Mouse (Mus musculus) neural tube, embryonic 12.5 days (tissue): Measurements from ENCODE around the gene Mief2. TPM values are rescaled to one million over a fixed set of nuclear protein-coding genes. Genes with fewer than 3 reads are reported as not detected.
A peak's percentile ranks its signal among the peaks of the same experiment; 100 is the strongest.

ENCODE experiments used
- ATAC-seq: fragments of 200-750 bp; cut with Nextera tagmentation; 2 replicates; pipeline ENCODE4 v1.8.0; 2017; ENCODE audit warnings: low read depth, mild to moderate bottlenecking, moderate TSS enrichment, moderate library complexity; ENCODE audit not compliant: low FRiP score
- H3K27ac ChIP-seq: fragments of 300-500 bp; sonication (generic); 2 replicates; pipeline ENCODE4 v1.5.1; 2016
- H3K27me3 ChIP-seq: fragments of 300-500 bp; sonication (generic); replicated peaks from 2 replicates; pipeline ENCODE4 v1.6.1; 2016; ENCODE audit warnings: mild to moderate bottlenecking
- H3K36me3 ChIP-seq: fragments of 300-500 bp; sonication (generic); 2 replicates; pipeline ENCODE4 v1.6.1; 2016; ENCODE audit warnings: mild to moderate bottlenecking
- H3K4me1 ChIP-seq: fragments of 300-500 bp; sonication (generic); 2 replicates; pipeline ENCODE4 v1.6.1; 2016
- H3K4me2 ChIP-seq: fragments of 300-500 bp; sonication (generic); replicated peaks from 2 replicates; pipeline ENCODE4 v1.6.1; 2016; ENCODE audit warnings: mild to moderate bottlenecking
- H3K4me3 ChIP-seq: fragments of 300-500 bp; sonication (generic); 2 replicates; pipeline ENCODE4 v1.5.1; 2016
- H3K9ac ChIP-seq: fragments of 300-500 bp; sonication (generic); 2 replicates; pipeline ENCODE4 v1.6.1; 2016; ENCODE audit warnings: mild to moderate bottlenecking
- H3K9me3 ChIP-seq: fragments of 300-500 bp; sonication (generic); 2 replicates; pipeline ENCODE4 v1.6.1; 2016; ENCODE audit warnings: mild to moderate bottlenecking
- WGBS: fragments of 180-500 bp; shearing (Covaris S2); methylation state at CpG from one replicate; pipeline ENCODE4 v1.1.7; 2016; 5-methylcytosine and 5-hydroxymethylcytosine counted together
- microRNA-seq: library from miRNA; unstranded; fragments of <30 nt; microRNA quantifications from one replicate; pipeline ENCODE4, GENCODE M21; 2017
- polyA plus RNA-seq: library from polyadenylated mRNA; unstranded; fragments of >200 nt; fragmentation: Nextera tagmentation; extraction: Ambion mirVana; gene quantifications from 2 replicates; pipeline ENCODE4 v1.2.1, GENCODE M21; 2016

Gene Mief2
- polyA plus RNA-seq, 1 experiment from 2014 or later, result 17.5 TPM

GRCm38 (mm10) chr11:60772161-60772560 is 44.0 kb downstream of the Mief2 start:
- WGBS, result 83% methylated on average over 4 of the region's 4 CpGs
- Histone ChIP-seq H3K4me2 (no peak overlapping the region), H3K4me1 (peaks cover 14% of the 10 kb centered on the region), H3K27me3 (no peaks in the 10 kb centered on the region), H3K9me3 (no peaks in the 10 kb centered on the region), H3K4me3 (no peak overlapping the region), H3K27ac (no peak overlapping the region), H3K36me3 (no peaks in the 10 kb centered on the region), H3K9ac (no peak overlapping the region)
- no peak for ATAC-seq

- Histone ChIP-seq H3K4me1 (peaks cover 29% of the 10 kb centered on the region), H3K27ac (no peak overlapping the region), H3K4me3 (no peak overlapping the region), H3K4me2 (no peak overlapping the region), H3K9ac (no peak overlapping the region), H3K9me3 (no peaks in the 10 kb centered on the region), H3K36me3 (peaks cover 5% of the 10 kb centered on the region; the same call in 1 of the 2 replicates), H3K27me3 (no peaks in the 10 kb centered on the region)
- WGBS, result 82% methylated on average over 3 of the region's 3 CpGs
- no peak for ATAC-seq
Measured at GRCm38 (mm10) chr11:60774158-60774689, 46.0 kb downstream of the Mief2 start.

GRCm38 (mm10) chr11:60774841-60775240 is 46.6 kb downstream of the Mief2 start:
- H3K4me1 ChIP-seq, result peaks cover 35% of the 10 kb centered on the region
- ATAC-seq, result no peak
- no peaks in the 10 kb centered on the region for H3K9me3 ChIP-seq
- no peak overlapping the region for H3K9ac ChIP-seq
- 88% methylated on average over 1 of the region's 1 CpGs for WGBS
- no peaks in the 10 kb centered on the region for H3K27me3 ChIP-seq
- no peak overlapping the region for H3K4me3 ChIP-seq
- H3K27ac ChIP-seq, result no peak overlapping the region
- peaks cover 11% of the 10 kb centered on the region; the same call in 1 of the 2 replicates for H3K36me3 ChIP-seq
- H3K4me2 ChIP-seq, result 0 out of 2 replicates have a peak overlapping the region, but pooled peaks have one; percentile 83

- Histone ChIP-seq H3K4me3 (peak overlapping the region; percentile 78; the same call in 1 of the 2 replicates), H3K27me3 (no peaks in the 10 kb centered on the region), H3K27ac (no peak overlapping the region), H3K36me3 (peaks cover 11% of the 10 kb centered on the region; the same call in 1 of the 2 replicates), H3K9ac (peak overlapping the region; percentile 72; the same call in 1 of the 2 replicates), H3K9me3 (no peaks in the 10 kb centered on the region), H3K4me1 (peaks cover 42% of the 10 kb centered on the region), H3K4me2 (peak overlapping the region; percentile 83)
- no peak for ATAC-seq
- WGBS, result 62% methylated on average over 6 of the region's 6 CpGs
Measured at GRCm38 (mm10) chr11:60775578-60775977, 47.4 kb downstream of the Mief2 start.

GRCm38 (mm10) chr11:60776107-60776828 is 48.1 kb downstream of the Mief2 start:
- H3K9ac ChIP-seq, result peak overlapping the region; percentile 72
- peak overlapping the region; percentile 83 for H3K4me2 ChIP-seq
- peaks cover 13% of the 10 kb centered on the region; the same call in 1 of the 2 replicates for H3K36me3 ChIP-seq
- no peaks in the 10 kb centered on the region for H3K27me3 ChIP-seq
- H3K27ac ChIP-seq, result no peak overlapping the region
- H3K4me1 ChIP-seq, result peaks cover 49% of the 10 kb centered on the region
- ATAC-seq, result no peak
- H3K4me3 ChIP-seq, result peak overlapping the region; percentile 78
- WGBS, result 7% methylated on average over 17 of the region's 17 CpGs
- H3K9me3 ChIP-seq, result no peaks in the 10 kb centered on the region

DNA sequence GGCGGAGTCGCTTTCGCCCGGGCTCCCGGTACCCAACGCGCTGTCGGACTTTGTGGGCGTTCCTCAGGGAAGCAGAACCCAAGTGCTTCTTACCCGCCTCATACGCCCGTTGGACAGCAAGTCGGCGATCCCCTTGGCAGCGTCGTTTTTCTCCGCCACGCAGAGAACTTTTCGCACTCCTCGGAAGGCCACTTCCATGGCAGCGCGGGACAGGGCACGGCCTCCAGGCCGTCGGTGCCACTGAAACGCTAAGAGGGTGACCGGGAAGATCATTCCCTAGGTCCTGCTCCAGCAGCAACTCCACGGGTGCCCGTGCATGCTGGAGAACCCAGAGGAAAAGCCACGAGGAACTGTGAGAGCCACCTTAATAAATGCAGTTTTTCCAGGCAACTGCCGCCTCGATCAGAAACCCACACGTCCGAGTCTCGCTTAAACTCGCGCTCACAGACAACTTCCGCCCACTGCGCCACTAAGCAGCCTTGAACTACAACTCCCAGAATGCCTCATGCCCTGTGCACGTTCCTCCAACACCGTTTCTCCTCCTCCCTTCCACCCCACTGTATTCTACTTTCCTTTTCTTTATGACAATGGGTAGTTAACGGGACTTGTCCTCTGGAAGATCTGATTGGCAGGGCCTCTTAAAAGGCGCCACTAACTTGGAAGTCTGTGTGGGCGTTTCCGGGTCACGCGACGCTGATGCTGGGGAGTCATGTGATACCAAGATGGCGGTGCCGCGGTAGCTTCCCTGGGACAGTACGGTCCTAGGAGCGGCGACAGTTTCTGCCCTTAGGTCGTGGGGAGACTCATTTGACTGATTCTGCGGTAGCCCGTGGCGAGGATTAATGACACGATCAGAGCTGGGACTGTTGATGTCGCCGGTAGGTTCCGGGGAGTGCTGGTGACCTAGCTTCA is 48.9 kb downstream of the Mief2 start, which contains the start of the genes Top3a and Smcr8:
Gene Top3a, minus strand, starts transcription at position 537 of the 912 bp plus-strand sequence.
Gene Smcr8, plus strand, starts transcription at position 696 of the 912 bp plus-strand sequence.
- Histone ChIP-seq H3K4me2 (peak within 1 kb of the TSS; percentile 83), H3K36me3 (peaks cover 15% of the 10 kb centered on the region; the same call in 1 of the 2 replicates), H3K9me3 (no peaks in the 10 kb centered on the region), H3K4me1 (peaks cover 57% of the 10 kb centered on the region), H3K27ac (no peak within 1 kb of the TSS), H3K4me3 (peak within 1 kb of the TSS; percentile 78), H3K9ac (peak within 1 kb of the TSS; percentile 72), H3K27me3 (no peaks in the 10 kb centered on the region)
- peak; percentile 98 for ATAC-seq
- WGBS, result under 1% methylated on average over 62 of the region's 62 CpGs

DNA sequence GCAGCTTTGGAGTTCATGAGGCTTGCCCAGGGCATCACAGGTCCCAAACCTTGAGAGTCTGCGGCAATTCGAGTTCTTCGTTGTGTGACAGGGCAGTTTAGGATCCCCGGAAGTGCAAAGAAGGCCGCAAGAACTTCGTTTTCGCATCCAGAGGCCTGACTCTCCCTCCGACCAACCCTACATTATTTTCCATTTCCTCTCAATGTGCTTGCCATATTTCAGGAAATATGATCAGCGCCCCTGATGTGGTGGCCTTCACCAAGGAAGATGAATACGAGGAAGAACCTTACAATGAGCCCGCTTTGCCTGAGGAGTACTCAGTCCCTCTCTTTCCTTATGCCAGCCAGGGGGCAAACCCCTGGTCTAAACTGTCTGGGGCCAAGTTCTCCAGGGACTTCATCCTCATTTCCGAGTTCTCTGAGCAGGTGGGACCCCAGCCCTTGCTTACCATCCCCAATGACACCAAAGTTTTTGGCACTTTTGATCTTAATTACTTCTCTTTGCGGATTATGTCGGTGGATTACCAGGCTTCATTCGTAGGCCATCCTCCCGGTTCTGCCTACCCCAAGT is 49.7 kb downstream of the Mief2 start:
- H3K27ac ChIP-seq, result no peak overlapping the region
- 26% methylated on average over 16 of the region's 16 CpGs for WGBS
- H3K4me3 ChIP-seq, result peak overlapping the region; percentile 78
- no peak for ATAC-seq
- H3K4me1 ChIP-seq, result peaks cover 63% of the 10 kb centered on the region
- peak overlapping the region; percentile 83 for H3K4me2 ChIP-seq
- H3K36me3 ChIP-seq, result peaks cover 20% of the 10 kb centered on the region
- no peaks in the 10 kb centered on the region for H3K27me3 ChIP-seq
- no peaks in the 10 kb centered on the region for H3K9me3 ChIP-seq
- H3K9ac ChIP-seq, result peak overlapping the region; percentile 72

DNA sequence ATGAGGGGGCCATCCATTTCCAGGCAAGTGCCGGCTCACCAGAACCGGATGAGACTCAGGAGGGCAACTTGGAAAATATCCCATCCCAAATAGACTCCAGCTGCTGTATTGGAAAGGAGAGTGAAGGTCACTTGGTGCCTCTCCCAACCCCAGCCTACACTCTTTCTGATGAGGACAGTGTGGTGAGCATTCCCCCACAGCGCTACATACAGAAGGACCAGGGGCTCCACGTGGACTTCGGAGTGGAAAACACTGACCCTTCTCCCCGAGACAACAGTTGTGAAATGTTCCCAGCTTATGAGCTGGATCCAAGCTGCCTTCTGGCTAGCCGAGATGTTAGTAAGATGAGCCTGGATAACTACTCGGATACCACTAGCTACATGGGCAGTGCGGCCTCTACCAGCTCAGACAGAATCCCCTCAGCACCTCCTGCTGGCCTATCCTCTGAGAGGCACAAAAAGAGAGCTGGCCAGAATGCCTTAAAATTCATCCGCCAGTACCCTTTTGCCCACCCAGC is 51.5 kb downstream of the Mief2 start:
- peaks cover 66% of the 10 kb centered on the region for H3K4me1 ChIP-seq
- H3K27ac ChIP-seq, result no peak overlapping the region
- peaks cover 34% of the 10 kb centered on the region for H3K36me3 ChIP-seq
- H3K27me3 ChIP-seq, result no peaks in the 10 kb centered on the region
- peak overlapping the region; percentile 83 for H3K4me2 ChIP-seq
- WGBS, result 91% methylated on average over 10 of the region's 10 CpGs
- peak overlapping the region; percentile 26; the same call in 1 of the 2 replicates for H3K9ac ChIP-seq
- ATAC-seq, result no peak
- no peaks in the 10 kb centered on the region for H3K9me3 ChIP-seq
- peak overlapping the region; percentile 16; the same call in 1 of the 2 replicates for H3K4me3 ChIP-seq

Small RNAs within 50 kb of the gene (microRNA-seq; reads per million reads assigned to microRNA genes)
- gene Mir5100, result 3.5 reads per million, percentile 9 among the genes with 10 or more reads in this experiment

Other genes starting within 250 kb of the Mief2 start
- 28.5 and 34.9 TPM in 2 replicates for gene Alkbh5, start 192.0 kb upstream of the Mief2 start, polyA plus RNA-seq
- gene Llgl1, start 28.7 kb upstream of the Mief2 start, polyA plus RNA-seq, result 99.8 and 101 TPM in 2 replicates
- gene Flii, start 1.1 kb upstream of the Mief2 start, polyA plus RNA-seq, result 71.4 and 72.8 TPM in 2 replicates
- 14.0 and 15.9 TPM in 2 replicates for gene Top3a, start 49.0 kb downstream of the Mief2 start, polyA plus RNA-seq
- 7.6 and 8.6 TPM in 2 replicates for gene Smcr8, start 49.1 kb downstream of the Mief2 start, polyA plus RNA-seq
- 23.4 and 24.8 TPM in 2 replicates for gene Shmt1, start 83.3 kb downstream of the Mief2 start, polyA plus RNA-seq
- gene Dhrs7b, start 102.2 kb downstream of the Mief2 start, polyA plus RNA-seq, result 24.7 and 26.5 TPM in 2 replicates
- 52.3 and 53.0 TPM in 2 replicates for gene Tmem11, start 150.9 kb downstream of the Mief2 start, polyA plus RNA-seq
- gene Natd1, start 186.4 kb downstream of the Mief2 start, polyA plus RNA-seq, result 27.2 and 28.8 TPM in 2 replicates
- 40.7 and 41.7 TPM in 2 replicates for gene Map2k3, start 203.6 kb downstream of the Mief2 start, polyA plus RNA-seq